Mouse (Mus musculus): Measurements from ENCODE around the gene Slc25a41. TPM values are rescaled to one million over a fixed set of nuclear protein-coding genes. Genes with fewer than 3 reads are reported as not detected.

Slc25a41 gene
- total RNA-seq (2015) = not detected in 2 replicates
- not detected in 2 replicates for total RNA-seq (2017)

GRCm38 (mm10) chr17:57041554-57041953 lies at the start of gene Slc25a41:
TSS of gene Slc25a41 (minus strand) at chr17:57041654.
- no peak for ATAC-seq (replicated peaks; ENCODE audit: poor library complexity)

DNA sequence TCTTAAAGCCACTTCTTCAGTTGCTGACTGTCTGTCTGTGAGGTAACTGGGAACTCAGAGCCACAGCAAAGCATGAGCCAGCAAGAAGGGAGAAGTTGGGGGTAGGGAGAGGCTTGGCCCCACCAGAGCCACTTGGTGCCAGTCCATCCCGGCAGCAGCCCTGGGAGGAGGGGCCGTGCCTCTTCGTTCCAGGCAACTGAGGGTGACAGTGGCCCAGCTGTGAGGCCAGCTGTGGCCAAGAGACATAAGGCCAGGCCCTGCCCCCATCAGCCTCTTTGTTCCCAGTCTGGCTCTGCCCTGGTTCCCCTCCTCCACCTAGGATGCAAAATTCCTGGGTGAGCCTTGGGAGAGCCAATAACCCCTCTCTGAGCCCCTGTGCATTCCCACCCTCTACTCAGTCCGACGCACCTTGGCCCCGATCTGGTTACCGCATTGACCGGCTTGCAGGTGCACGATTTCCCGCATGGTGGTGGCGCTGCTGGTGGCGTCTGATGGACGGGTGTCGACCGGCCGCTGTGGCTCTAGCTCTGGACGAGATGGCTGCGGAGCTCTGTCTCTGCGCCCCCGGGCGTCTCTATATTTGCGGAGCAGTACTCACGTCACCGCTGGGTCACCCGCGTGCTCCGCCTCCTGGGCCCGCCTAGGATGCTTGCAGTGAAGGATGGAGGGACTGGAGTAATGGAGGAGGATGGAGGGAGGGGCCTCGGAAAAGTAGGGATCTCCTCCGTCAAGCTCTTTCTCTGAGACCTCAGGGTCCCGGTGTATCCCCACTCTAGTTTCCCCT lies 45.8 kb upstream of the Slc25a41 start, which contains the start of gene Tubb4a:
Gene Tubb4a, minus strand, starts transcription at position 734 of the 784 bp plus-strand sequence.
- peak; percentile 67 for ATAC-seq (replicated peaks; ENCODE audit: poor library complexity)

- ATAC-seq (replicated peaks; ENCODE audit: poor library complexity) = no peak
Observed at GRCm38 (mm10) chr17:57085970-57086757, 44.7 kb upstream of the Slc25a41 start.

- ATAC-seq (replicated peaks; ENCODE audit: poor library complexity) = no peak
Observed at GRCm38 (mm10) chr17:57082481-57082880, 41.0 kb upstream of the Slc25a41 start.

DNA sequence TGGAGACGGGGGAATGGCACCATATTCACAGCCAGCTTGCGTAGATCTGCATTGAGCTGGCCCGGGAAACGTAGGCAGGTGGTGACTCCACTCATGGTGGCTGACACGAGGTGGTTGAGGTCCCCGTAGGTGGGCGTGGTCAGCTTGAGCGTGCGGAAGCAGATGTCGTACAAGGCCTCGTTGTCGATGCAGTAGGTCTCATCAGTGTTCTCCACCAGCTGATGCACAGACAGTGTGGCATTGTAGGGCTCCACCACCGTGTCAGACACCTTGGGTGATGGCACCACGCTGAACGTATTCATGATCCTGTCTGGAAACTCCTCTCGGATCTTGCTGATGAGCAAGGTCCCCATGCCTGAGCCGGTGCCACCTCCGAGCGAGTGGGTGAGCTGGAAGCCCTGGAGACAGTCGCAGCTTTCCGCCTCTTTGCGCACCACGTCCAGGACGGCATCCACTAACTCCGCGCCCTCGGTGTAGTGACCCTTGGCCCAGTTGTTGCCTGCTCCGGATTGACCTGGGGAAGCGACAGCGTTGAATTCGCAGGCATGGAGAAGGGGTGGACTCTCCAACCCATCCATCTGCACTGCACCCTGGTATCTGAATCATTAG lies 39.9 kb upstream of the Slc25a41 start:
- no peak for ATAC-seq (replicated peaks; ENCODE audit: poor library complexity)

DNA sequence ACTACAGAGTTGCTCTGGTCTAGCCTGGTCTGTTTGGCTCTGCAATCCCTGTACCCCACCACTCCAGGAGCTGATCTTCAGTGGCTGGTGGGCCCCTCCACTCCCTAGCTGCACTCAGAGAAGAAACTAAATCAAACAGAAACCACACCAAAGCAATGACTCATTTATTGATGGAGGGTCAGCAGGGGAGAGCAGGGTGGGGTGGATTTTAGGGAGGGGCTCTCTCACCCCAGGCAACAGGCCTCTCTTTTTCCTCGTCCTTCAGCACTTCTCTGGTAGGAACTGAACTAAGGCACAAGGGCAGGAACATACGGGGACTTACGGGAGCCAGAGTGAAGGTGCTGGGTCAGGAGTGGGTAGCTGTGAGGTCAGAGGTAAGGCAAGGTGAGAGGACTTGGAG lies 38.5 kb upstream of the Slc25a41 start:
- ATAC-seq (replicated peaks; ENCODE audit: poor library complexity) = no peak

DNA sequence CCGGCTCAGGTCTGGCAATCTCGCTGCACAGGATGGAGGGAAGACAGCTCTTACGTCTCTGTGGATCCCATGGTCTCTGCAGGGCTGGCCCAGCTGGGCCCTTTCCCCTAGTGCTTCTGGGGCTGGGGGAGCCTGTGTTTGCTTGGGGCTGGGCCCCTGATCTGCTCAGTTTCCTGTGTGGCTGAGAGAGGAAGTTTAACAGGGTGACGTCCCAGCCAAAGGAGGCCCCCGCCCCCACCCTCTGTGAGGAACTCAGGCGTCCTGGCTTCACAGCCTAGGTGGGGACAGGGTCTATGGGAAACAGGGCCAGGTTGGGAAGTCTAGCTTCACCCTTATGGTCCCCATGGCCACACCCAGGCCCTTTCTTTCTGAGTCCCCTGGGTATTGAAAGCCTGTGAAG lies 36.9 kb upstream of the Slc25a41 start, which contains the start of gene Dennd1c:
Gene Dennd1c, minus strand, starts transcription at position 179 of the 400 bp plus-strand sequence.
- ATAC-seq (replicated peaks; ENCODE audit: poor library complexity) = peak; percentile 94

DNA sequence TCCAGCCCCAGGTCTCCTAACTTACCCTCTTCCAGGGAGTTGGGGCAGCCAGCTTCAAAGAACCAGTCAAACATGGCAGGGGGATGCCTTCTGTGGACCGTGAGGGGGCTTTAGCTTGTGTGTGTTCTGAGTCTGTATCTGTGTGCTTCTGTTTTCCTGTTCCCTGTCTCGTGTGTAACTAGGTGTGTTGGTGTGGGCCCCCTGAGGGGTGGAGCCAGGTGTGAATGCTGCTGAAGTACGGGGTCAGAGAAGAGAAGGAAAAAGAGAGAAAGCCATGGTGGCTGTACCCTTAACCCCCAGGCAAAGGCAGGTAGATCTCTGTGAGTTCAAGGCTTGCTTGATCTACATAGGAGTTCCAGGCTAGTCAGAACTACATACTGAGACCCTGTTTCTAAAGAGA lies 35.5 kb upstream of the Slc25a41 start:
- no peak for ATAC-seq (replicated peaks; ENCODE audit: poor library complexity)

- ATAC-seq (replicated peaks; ENCODE audit: poor library complexity) = no peak
Observed at GRCm38 (mm10) chr17:57070699-57071098, 29.2 kb upstream of the Slc25a41 start.

- ATAC-seq (replicated peaks; ENCODE audit: poor library complexity) = no peak
Observed at GRCm38 (mm10) chr17:57070272-57070671, 28.8 kb upstream of the Slc25a41 start.

DNA sequence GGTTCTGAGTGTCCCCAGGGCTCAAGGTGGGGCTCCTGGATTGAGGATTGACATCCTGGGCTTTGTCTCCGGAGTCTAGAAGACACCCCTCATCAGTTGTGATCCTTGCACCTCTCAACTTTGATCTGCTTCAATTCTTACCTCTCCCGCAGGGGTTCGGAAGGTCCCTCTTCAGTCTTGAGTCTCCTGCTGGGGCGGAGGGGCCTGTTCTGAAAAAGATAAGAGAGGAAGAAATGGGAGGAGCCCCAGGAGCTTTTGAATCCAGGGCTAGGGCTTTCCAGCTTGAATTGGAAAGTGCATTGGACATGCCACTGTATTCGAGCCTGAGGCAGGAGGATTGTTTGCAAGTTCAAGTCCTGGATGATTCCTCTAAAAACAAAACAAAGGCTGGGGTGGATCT lies 25.5 kb upstream of the Slc25a41 start:
- ATAC-seq (replicated peaks; ENCODE audit: poor library complexity) = 0 out of 2 replicates have a peak, but pooled peaks have one; percentile 13

DNA sequence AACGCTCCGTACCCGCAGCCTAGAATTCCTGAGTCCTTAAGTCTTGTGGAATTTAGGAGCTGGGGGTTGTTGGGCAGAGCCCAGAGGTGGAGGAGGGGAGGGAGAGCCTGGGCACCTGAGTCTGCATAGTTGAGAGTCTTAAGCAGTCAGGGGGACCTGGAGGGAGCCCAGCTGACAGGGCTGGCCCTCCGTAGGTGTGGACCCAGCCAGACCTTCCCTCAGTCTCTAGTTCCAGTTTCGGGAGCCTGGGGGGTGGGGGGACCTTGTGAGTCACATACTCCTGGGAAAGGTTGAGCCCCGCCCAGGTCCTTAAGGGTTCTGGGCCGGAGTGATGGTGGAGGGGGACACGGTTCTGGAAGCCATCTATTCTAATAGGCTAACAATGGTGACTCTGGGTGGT lies 21.6 kb upstream of the Slc25a41 start:
- no peak for ATAC-seq (replicated peaks; ENCODE audit: poor library complexity)

DNA sequence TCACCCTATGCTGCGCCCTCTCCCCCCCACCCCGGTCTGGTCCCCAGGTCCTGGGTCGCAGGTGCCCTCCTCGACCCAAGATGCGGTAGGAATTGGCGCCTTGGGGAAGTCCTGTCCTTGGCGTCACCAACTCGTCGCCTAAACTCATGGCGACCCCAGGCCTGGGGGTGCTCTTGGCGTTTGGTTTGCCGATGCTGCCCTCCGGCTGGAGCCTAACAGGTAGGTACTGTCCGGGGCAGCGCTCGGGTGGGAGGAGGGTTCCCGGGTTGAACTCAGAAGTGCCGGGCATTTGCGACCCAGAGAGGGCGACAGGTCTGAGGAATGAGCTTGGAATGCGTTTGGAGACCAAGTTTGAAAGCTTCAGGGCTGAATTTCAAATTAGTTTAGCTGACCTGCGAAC lies 21.1 kb upstream of the Slc25a41 start:
- no peak for ATAC-seq (replicated peaks; ENCODE audit: poor library complexity)

- no peak for ATAC-seq (replicated peaks; ENCODE audit: poor library complexity)
Observed at GRCm38 (mm10) chr17:57062011-57062521, 20.6 kb upstream of the Slc25a41 start.

DNA sequence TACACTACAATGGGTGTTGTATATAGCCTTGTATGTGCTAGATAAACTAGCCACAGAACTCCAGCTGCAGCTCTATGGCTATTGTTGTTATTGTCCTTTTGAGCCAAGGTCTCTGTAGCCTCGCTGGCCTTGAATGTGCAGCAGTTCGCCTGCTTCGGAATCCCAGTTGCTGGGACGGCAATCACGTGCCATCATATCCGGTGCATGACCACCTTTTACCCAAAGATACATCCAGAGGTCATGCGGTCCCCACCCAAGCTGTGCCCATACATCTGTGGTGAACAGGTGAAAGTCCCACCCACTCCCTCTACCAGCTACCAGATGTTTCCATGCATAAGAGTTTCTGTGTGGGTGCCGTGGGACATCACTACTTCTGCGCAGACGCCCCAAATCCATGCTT lies 19.6 kb upstream of the Slc25a41 start:
- no peak for ATAC-seq (replicated peaks; ENCODE audit: poor library complexity)

DNA sequence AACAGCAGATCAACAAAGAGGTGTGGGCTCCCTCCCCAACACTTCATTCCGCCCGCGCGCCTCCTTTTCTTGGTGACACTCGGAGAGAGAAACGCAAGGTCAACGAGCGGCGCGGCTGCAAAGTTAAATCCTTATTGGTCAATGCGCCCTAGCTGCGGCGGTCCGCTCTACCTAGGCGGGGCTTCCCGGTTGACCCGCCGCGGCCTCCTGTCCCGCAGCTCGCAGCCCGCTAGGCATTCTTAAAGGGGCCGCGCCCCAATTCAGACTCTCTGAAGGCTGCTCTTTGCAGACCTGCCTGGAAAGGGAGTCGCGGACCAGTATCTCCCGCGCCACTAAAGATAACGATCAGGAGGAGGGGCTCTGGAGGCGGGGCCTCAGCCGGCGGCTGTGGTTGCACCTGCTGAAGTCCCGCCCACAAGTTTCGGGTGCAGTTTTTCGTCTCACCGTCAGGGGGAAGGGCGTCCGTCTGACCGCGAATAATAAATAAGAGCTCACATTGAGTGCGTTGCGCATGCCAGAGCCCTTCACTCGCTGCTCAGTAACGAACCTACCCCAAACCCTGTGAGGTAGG lies 18.9 kb upstream of the Slc25a41 start:
- ATAC-seq (replicated peaks; ENCODE audit: poor library complexity) = peak; percentile 85

GRCm38 (mm10) chr17:57059486-57059977 lies 18.1 kb upstream of the Slc25a41 start, which contains the start of gene Slc25a23:
TSS of gene Slc25a23 (minus strand) at chr17:57059863.
- 0 out of 2 replicates have a peak, but pooled peaks have one; percentile 5 for ATAC-seq (replicated peaks; ENCODE audit: poor library complexity)

DNA sequence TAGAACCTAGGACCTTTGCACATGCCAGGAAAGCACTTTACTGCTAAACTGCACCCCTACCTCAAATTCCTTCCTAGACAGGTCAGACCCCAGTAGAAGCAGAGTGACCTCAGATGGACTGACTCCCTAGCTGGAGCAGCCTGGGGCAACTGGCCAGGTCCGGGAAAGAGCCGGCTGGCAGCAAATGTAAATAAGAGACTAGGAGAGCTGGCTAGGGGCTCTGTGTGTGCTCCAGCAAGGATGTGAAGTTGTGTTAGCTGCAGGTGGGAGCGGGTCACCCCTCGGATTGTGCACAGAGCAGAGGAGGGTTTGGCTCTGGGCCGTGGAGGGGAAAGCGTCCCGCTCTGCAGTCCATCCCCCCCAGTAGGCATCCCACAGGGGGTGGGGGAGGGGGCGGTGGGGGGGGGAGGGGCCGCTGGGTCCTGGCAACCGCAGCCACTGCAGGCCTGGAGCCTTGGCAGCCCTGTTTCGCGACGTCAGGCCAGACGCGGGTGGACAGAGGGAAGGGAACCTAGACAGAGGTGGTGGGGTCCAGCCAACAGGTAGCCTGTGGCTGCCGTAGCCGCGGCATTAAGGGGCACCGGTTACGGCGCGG lies 17.5 kb upstream of the Slc25a41 start, which contains the start of gene Crb3:
Gene Crb3, plus strand, starts transcription at position 215 of the 595 bp plus-strand sequence.
- no peak for ATAC-seq (replicated peaks; ENCODE audit: poor library complexity)

DNA sequence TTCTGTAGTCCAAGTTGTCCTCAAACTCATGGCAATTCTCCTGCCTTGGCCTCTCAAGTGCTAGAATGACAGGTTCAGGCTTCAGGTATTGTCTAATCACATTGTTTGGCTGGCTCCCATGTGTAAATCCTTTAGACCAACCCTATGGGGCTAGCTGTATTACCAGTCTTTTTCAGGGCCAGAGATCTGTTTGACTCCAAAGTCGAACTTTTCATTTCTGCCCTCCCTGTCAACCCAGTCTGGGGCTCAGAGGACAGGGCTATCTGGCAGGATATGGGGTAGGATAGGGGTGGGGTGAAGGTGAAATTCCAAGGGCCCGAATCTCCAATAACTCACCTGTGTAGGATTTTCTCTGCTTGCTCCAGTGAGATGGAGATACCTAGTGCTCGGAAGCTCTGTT lies 14.8 kb upstream of the Slc25a41 start:
- no peak for ATAC-seq (replicated peaks; ENCODE audit: poor library complexity)

DNA sequence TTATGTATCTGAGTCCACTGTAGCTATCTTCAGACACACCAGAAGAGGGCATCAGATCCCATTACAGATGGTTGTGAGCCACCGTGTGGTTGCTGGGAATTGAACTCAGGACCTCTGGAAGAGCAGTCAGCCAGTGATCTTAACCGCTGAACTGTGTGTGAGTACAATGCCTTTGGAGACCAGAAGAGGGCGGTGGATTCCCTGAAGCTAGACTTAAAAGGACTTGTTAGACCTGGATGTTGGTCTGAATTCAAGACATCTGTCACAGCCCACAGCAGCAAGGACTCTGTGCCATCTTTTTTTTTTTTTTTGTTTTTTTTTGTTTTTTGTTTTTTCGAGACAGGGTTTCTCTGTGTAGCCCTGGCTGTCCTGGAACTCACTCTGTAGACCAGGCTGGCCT lies 10.2 kb upstream of the Slc25a41 start:
- ATAC-seq (replicated peaks; ENCODE audit: poor library complexity) = peak; percentile 83
